ENCODE assay signal across 11 mouse cellular contexts in genomic region chr4:107836758-107837157, GRCm38 (mm10). TPM values are rescaled to one million over a fixed set of nuclear protein-coding genes. Genes with fewer than 3 reads are reported as not detected.
DNase-seq lines count a peak whose midpoint lies in the region; ATAC-seq and TF ChIP-seq lines count a peak whose summit lies in the region.
"Had no signal": no experiment of that assay in that cellular context is flagged by ENCODE, and none has a peak within 500 bp of the region (broad histone marks: within the 10 kb centered on the region; RNA-seq: fewer than 3 reads in every experiment).

No protein-coding gene starts in this region.

- no peak overlapping the region for H3K4me3 ChIP-seq in embryonic facial prominence, embryonic 11.5 days (ENCODE audit: low read depth, low read length)
- H3K4me3 ChIP-seq in layer of hippocampus, adult 2 months = no peak overlapping the region
- H3K4me3 ChIP-seq in neural tube, embryonic 12.5 days = no peak overlapping the region
- no peak overlapping the region for H3K4me3 ChIP-seq in stomach, postnatal 0 days (ENCODE audit: low read depth, low read length)
- H3K4me3 ChIP-seq: embryonic facial prominence, embryonic 13.5 days; limb, embryonic 15.5 days; stomach, embryonic 15.5 days had no signal

- no peak for TF ChIP-seq EP300 in stomach, postnatal 0 days (optimal IDR thresholded peaks at IDR 0.05)

- ATAC-seq in embryonic facial prominence, embryonic 11.5 days (replicated peaks; ENCODE audit: insufficient number of reproducible peaks, low FRiP score, low TSS enrichment, low read depth) = 0 out of 2 replicates have a peak, but pooled peaks have one; percentile 24
- peak; percentile 38 for ATAC-seq in neural tube, embryonic 12.5 days (ENCODE audit: low FRiP score, low read depth)
- no peak for ATAC-seq in stomach, postnatal 0 days (ENCODE audit: low FRiP score, low TSS enrichment)
- no peak for ATAC-seq in erythroid progenitor cell, adult 5-6 weeks (replicated peaks; ENCODE audit: low FRiP score, poor library complexity, severe bottlenecking)

- 63% methylated on average over 5 of the region's 5 CpGs for WGBS in embryonic facial prominence, embryonic 11.5 days
- WGBS in neural tube, embryonic 12.5 days = 29% methylated on average over 5 of the region's 5 CpGs
- WGBS in stomach, postnatal 0 days = 81% methylated on average over 5 of the region's 5 CpGs

- no peaks in the 10 kb centered on the region; the same call in 1 of the 2 replicates for H3K4me1 ChIP-seq in embryonic facial prominence, embryonic 11.5 days (ENCODE audit: control insufficient read depth, insufficient read depth, low read length)
- H3K4me1 ChIP-seq in neural tube, embryonic 12.5 days = peaks cover 78% of the 10 kb centered on the region
- H3K4me1 ChIP-seq in stomach, postnatal 0 days (replicated peaks; ENCODE audit: control insufficient read depth, insufficient read depth) = no peaks in the 10 kb centered on the region

- H3K9ac ChIP-seq in embryonic facial prominence, embryonic 11.5 days (replicated peaks; ENCODE audit: low read length) = no peak overlapping the region
- H3K9ac ChIP-seq in neural tube, embryonic 12.5 days = 0 out of 2 replicates have a peak overlapping the region, but pooled peaks have one; percentile 45
- no peak overlapping the region for H3K9ac ChIP-seq in stomach, postnatal 0 days (ENCODE audit: low read length)
- H3K9ac ChIP-seq: embryonic facial prominence, embryonic 13.5 days; stomach, embryonic 15.5 days had no signal

- no peak overlapping the region for H3K4me2 ChIP-seq in embryonic facial prominence, embryonic 11.5 days (ENCODE audit: low read depth, low read length)
- H3K4me2 ChIP-seq in neural tube, embryonic 12.5 days (replicated peaks) = peak overlapping the region; percentile 38
- H3K4me2 ChIP-seq in stomach, postnatal 0 days (replicated peaks; ENCODE audit: low read depth) = no peak overlapping the region
- H3K4me2 ChIP-seq: embryonic facial prominence, embryonic 13.5 days; limb, embryonic 15.5 days; stomach, embryonic 15.5 days had no signal

- no peaks in the 10 kb centered on the region for H3K36me3 ChIP-seq in embryonic facial prominence, embryonic 11.5 days (replicated peaks; ENCODE audit: control insufficient read depth, insufficient read depth, low read depth, low read length)
- H3K36me3 ChIP-seq in neural tube, embryonic 12.5 days = no peaks in the 10 kb centered on the region
- H3K36me3 ChIP-seq in stomach, postnatal 0 days (ENCODE audit: control insufficient read depth, insufficient read depth, low read length) = no peaks in the 10 kb centered on the region
- H3K36me3 ChIP-seq: stomach, embryonic 15.5 days had no signal

- DNase-seq in layer of hippocampus, adult 11-12 months (ENCODE audit: low spot score) = peak; percentile 71
- no peak for DNase-seq in layer of hippocampus, adult 9-10 months (ENCODE audit: low spot score)
- peak; percentile 63 for DNase-seq in embryonic facial prominence, embryonic 11.5 days (ENCODE audit: low spot score)
- DNase-seq in layer of hippocampus, adult 2 months (ENCODE audit: low spot score in 2 of 2) = peak; percentile 73 to 74
- no peak for DNase-seq in urinary bladder, postnatal 25 days (ENCODE audit: low spot score)
- no peak for DNase-seq in stomach, postnatal 0 days (ENCODE audit: low spot score)

- H3K27me3 ChIP-seq in embryonic facial prominence, embryonic 11.5 days (ENCODE audit: control insufficient read depth, insufficient read depth, low read length) = no peaks in the 10 kb centered on the region
- no peaks in the 10 kb centered on the region for H3K27me3 ChIP-seq in neural tube, embryonic 12.5 days (replicated peaks)
- no peaks in the 10 kb centered on the region for H3K27me3 ChIP-seq in stomach, postnatal 0 days (ENCODE audit: control insufficient read depth, insufficient read depth, low read length)
- H3K27me3 ChIP-seq: embryonic facial prominence, embryonic 13.5 days; limb, embryonic 15.5 days; stomach, embryonic 15.5 days had no signal

- TF ChIP-seq CTCF in layer of hippocampus, adult 2 months (conservative IDR thresholded peaks at IDR 0.05) = no peak
- TF ChIP-seq CTCF in stomach, postnatal 0 days (IDR thresholded peaks at IDR 0.05; ENCODE audit: low read depth) = no peak

- no peaks in the 10 kb centered on the region for H3K9me3 ChIP-seq in embryonic facial prominence, embryonic 11.5 days (replicated peaks; ENCODE audit: control insufficient read depth, low read length)
- H3K9me3 ChIP-seq in neural tube, embryonic 12.5 days = no peaks in the 10 kb centered on the region
- no peaks in the 10 kb centered on the region for H3K9me3 ChIP-seq in stomach, postnatal 0 days (ENCODE audit: control insufficient read depth, low read length)
- H3K9me3 ChIP-seq: embryonic facial prominence, embryonic 13.5 days; limb, embryonic 15.5 days; stomach, embryonic 15.5 days had no signal

- H3K27ac ChIP-seq in embryonic facial prominence, embryonic 11.5 days (replicated peaks; ENCODE audit: low read depth, low read length) = no peak overlapping the region
- no peak overlapping the region for H3K27ac ChIP-seq in layer of hippocampus, adult 2 months
- H3K27ac ChIP-seq in neural tube, embryonic 12.5 days = peak overlapping the region; percentile 80
- no peak overlapping the region for H3K27ac ChIP-seq in stomach, postnatal 0 days (replicated peaks)
- H3K27ac ChIP-seq: embryonic facial prominence, embryonic 13.5 days; limb, embryonic 15.5 days; stomach, embryonic 15.5 days had no signal

RNA-seq across cellular contexts. Expression of gene Lrp8, which starts 34.7 kb away (rescaled TPM):
- polyA plus RNA-seq in embryonic facial prominence, embryonic 11.5 days (2014; fragmentation: Nextera tagmentation; extraction: Ambion mirVana) = 4.5 and 5.0 TPM in 2 replicates
- total RNA-seq in layer of hippocampus, adult 2 months (2021) = 10 to 100 TPM; 84.3 to 98.5 TPM
- 47.6 and 53.9 TPM in 2 replicates for polyA plus RNA-seq in neural tube, embryonic 12.5 days (2016; fragmentation: Nextera tagmentation; extraction: Ambion mirVana)
- polyA plus RNA-seq in stomach, postnatal 0 days (2015; fragmentation: Nextera tagmentation; extraction: Ambion mirVana) = 0.85 and 1.3 TPM in 2 replicates
- total RNA-seq in erythroid progenitor cell, adult 5-6 weeks (2015; ENCODE audit: low replicate concordance) = 2.9 and 5.8 TPM in 2 replicates
- total RNA-seq in erythroid progenitor cell, adult 5-6 weeks (2017; ENCODE audit: low replicate concordance) = 3.7 and 8.5 TPM in 2 replicates

RNA-seq across cellular contexts. Expression of gene Magoh, which starts 42.8 kb away (rescaled TPM):
- 272 and 292 TPM in 2 replicates for polyA plus RNA-seq in embryonic facial prominence, embryonic 11.5 days (2014; fragmentation: Nextera tagmentation; extraction: Ambion mirVana)
- total RNA-seq in layer of hippocampus, adult 2 months (2021) = 10 to 100 TPM; 35.4 to 40.0 TPM
- 169 and 182 TPM in 2 replicates for polyA plus RNA-seq in neural tube, embryonic 12.5 days (2016; fragmentation: Nextera tagmentation; extraction: Ambion mirVana)
- polyA plus RNA-seq in stomach, postnatal 0 days (2015; fragmentation: Nextera tagmentation; extraction: Ambion mirVana) = 126 and 145 TPM in 2 replicates
- total RNA-seq in erythroid progenitor cell, adult 5-6 weeks (2015; ENCODE audit: low replicate concordance) = 67.8 and 71.7 TPM in 2 replicates
- 51.1 and 55.3 TPM in 2 replicates for total RNA-seq in erythroid progenitor cell, adult 5-6 weeks (2017; ENCODE audit: low replicate concordance)

RNA-seq across cellular contexts. Expression of gene 0610037L13Rik, which starts 52.9 kb away (rescaled TPM):
- polyA plus RNA-seq in embryonic facial prominence, embryonic 11.5 days (2014; fragmentation: Nextera tagmentation; extraction: Ambion mirVana) = 125 and 135 TPM in 2 replicates
- 10 to 100 TPM; 69.2 to 74.3 TPM for total RNA-seq in layer of hippocampus, adult 2 months (2021)
- 105 and 117 TPM in 2 replicates for polyA plus RNA-seq in neural tube, embryonic 12.5 days (2016; fragmentation: Nextera tagmentation; extraction: Ambion mirVana)
- 99.3 and 101 TPM in 2 replicates for polyA plus RNA-seq in stomach, postnatal 0 days (2015; fragmentation: Nextera tagmentation; extraction: Ambion mirVana)
- 17.7 and 19.3 TPM in 2 replicates for total RNA-seq in erythroid progenitor cell, adult 5-6 weeks (2015; ENCODE audit: low replicate concordance)
- 3.9 and 10.7 TPM in 2 replicates for total RNA-seq in erythroid progenitor cell, adult 5-6 weeks (2017; ENCODE audit: low replicate concordance)

Comparison
In these comparisons a context has a peak if more than half of its experiments do, and no peak if none do; other contexts are left out.
1. DNase-seq: peak in layer of hippocampus, adult 11-12 months (single experiment), embryonic facial prominence, embryonic 11.5 days (single experiment) and layer of hippocampus, adult 2 months (2 of 2); none in layer of hippocampus, adult 9-10 months (single experiment), urinary bladder, postnatal 25 days (single experiment) and stomach, postnatal 0 days (single experiment).
2. ATAC-seq: peak in embryonic facial prominence, embryonic 11.5 days (single experiment) and neural tube, embryonic 12.5 days (single experiment); none in stomach, postnatal 0 days (single experiment) and erythroid progenitor cell, adult 5-6 weeks (single experiment).